Mouse (Mus musculus) stomach, postnatal 0 days (tissue): Measurements from ENCODE around the gene Nsa2. TPM values are rescaled to one million over a fixed set of nuclear protein-coding genes. Genes with fewer than 3 reads are reported as not detected.

Source experiments
- ATAC-seq: fragments of 200-750 bp; cut with Nextera tagmentation; 2 replicates; pipeline ENCODE4 v1.8.0; 2017; ENCODE audit not compliant: low FRiP score, low TSS enrichment
- DNase-seq: peaks from one replicate; pipeline ENCODE4 v3.0.0-alpha.2; 2016; ENCODE audit warnings: low spot score
- H3K27ac ChIP-seq: fragments of 300-500 bp; sonication (generic); replicated peaks from 2 replicates; pipeline ENCODE4 v1.5.1; 2014; ENCODE audit warnings: mild to moderate bottlenecking, control low read depth
- H3K27me3 ChIP-seq: fragments of 300-500 bp; sonication (generic); 2 replicates; pipeline ENCODE4 v1.6.1; 2014; ENCODE audit warnings: low read length; ENCODE audit not compliant: control insufficient read depth, insufficient read depth
- H3K36me3 ChIP-seq: fragments of 300-500 bp; sonication (generic); 2 replicates; pipeline ENCODE4 v1.6.1; 2014; ENCODE audit warnings: low read length, mixed read lengths; ENCODE audit not compliant: control insufficient read depth, insufficient read depth
- H3K4me1 ChIP-seq: fragments of 300-500 bp; sonication (generic); replicated peaks from 2 replicates; pipeline ENCODE4 v1.6.1; 2014; ENCODE audit warnings: antibody characterized with exemption; ENCODE audit not compliant: control insufficient read depth, insufficient read depth
- H3K4me2 ChIP-seq: fragments of 300-500 bp; sonication (generic); replicated peaks from 2 replicates; pipeline ENCODE4 v1.6.1; 2014; ENCODE audit warnings: low read depth, mild to moderate bottlenecking, control low read depth, moderate library complexity
- H3K4me3 ChIP-seq: fragments of 300-500 bp; sonication (generic); 2 replicates; pipeline ENCODE4 v1.5.1; 2014; ENCODE audit warnings: low read depth, low read length, control low read depth
- H3K9ac ChIP-seq: fragments of 300-500 bp; sonication (generic); 2 replicates; pipeline ENCODE4 v1.6.1; 2014; ENCODE audit warnings: mild to moderate bottlenecking, low read length, control low read depth, mixed read lengths
- H3K9me3 ChIP-seq: fragments of 300-500 bp; sonication (generic); 2 replicates; pipeline ENCODE4 v1.6.1; 2016; ENCODE audit warnings: low read length; ENCODE audit not compliant: control insufficient read depth
- CTCF ChIP-seq: IDR thresholded peaks from 2 replicates; pipeline ENCODE4 v1.5.1; 2016; ENCODE audit warnings: antibody characterized with exemption, low read depth, mild to moderate bottlenecking, moderate library complexity
- EP300 ChIP-seq: optimal IDR thresholded peaks from 2 replicates; pipeline ENCODE3; 2016; ENCODE audit warnings: antibody characterized with exemption
- WGBS: fragments of 180-500 bp; shearing (Covaris S2); extraction: QIAGEN DNeasy Blood & Tissue Kit; methylation state at CpG from one replicate; pipeline ENCODE4 v1.1.7; 2014; 5-methylcytosine and 5-hydroxymethylcytosine counted together
- polyA plus RNA-seq: library from polyadenylated mRNA; unstranded; fragments of >200 nt; fragmentation: Nextera tagmentation; extraction: Ambion mirVana; gene quantifications from 2 replicates; pipeline ENCODE4 v1.2.1, GENCODE M21; 2015

Gene Nsa2
- polyA plus RNA-seq, 1 experiment from 2014 or later = 51.3 TPM

- 77% methylated on average over 4 of the region's 4 CpGs for WGBS
- Histone ChIP-seq H3K9ac (no peak overlapping the region), H3K9me3 (no peaks in the 10 kb centered on the region), H3K36me3 (no peaks in the 10 kb centered on the region), H3K27ac (no peak overlapping the region), H3K27me3 (no peaks in the 10 kb centered on the region), H3K4me2 (no peak overlapping the region), H3K4me3 (no peak overlapping the region), H3K4me1 (no peaks in the 10 kb centered on the region)
- ATAC-seq (no peak), DNase-seq (no peak)
- TF ChIP-seq CTCF (0 out of 2 replicates have a peak, but pooled peaks have one; percentile 4), EP300 (no peak)
Measured at GRCm38 (mm10) chr13:97095726-97096125, 42.0 kb downstream of the Nsa2 start.

GRCm38 (mm10) chr13:97088183-97088582 is 49.6 kb downstream of the Nsa2 start:
- no peak for DNase-seq
- 83% methylated on average over 3 of the region's 3 CpGs for WGBS
- no peak overlapping the region for H3K4me2 ChIP-seq
- no peak for ATAC-seq
- TF ChIP-seq EP300 (no peak), CTCF (no peak)
- H3K4me1 ChIP-seq = no peaks in the 10 kb centered on the region
- no peak overlapping the region for H3K9ac ChIP-seq
- H3K36me3 ChIP-seq = no peaks in the 10 kb centered on the region
- H3K27ac ChIP-seq = no peak overlapping the region
- no peaks in the 10 kb centered on the region for H3K27me3 ChIP-seq
- no peak overlapping the region for H3K4me3 ChIP-seq
- H3K9me3 ChIP-seq = no peaks in the 10 kb centered on the region

- Histone ChIP-seq H3K9me3 (no peaks in the 10 kb centered on the region), H3K9ac (no peak overlapping the region), H3K27ac (no peak overlapping the region), H3K36me3 (no peaks in the 10 kb centered on the region), H3K4me1 (no peaks in the 10 kb centered on the region), H3K27me3 (no peaks in the 10 kb centered on the region), H3K4me3 (no peak overlapping the region), H3K4me2 (no peak overlapping the region)
- no peak for ATAC-seq
- TF ChIP-seq CTCF (no peak), EP300 (no peak)
- no peak for DNase-seq
- WGBS = 91% methylated on average over 6 of the region's 6 CpGs
Measured at GRCm38 (mm10) chr13:97087421-97087820, 50.3 kb downstream of the Nsa2 start.

GRCm38 (mm10) chr13:97086316-97086715 is 51.4 kb downstream of the Nsa2 start:
- Histone ChIP-seq H3K36me3 (no peaks in the 10 kb centered on the region), H3K9me3 (no peaks in the 10 kb centered on the region), H3K9ac (no peak overlapping the region), H3K4me2 (no peak overlapping the region), H3K4me1 (no peaks in the 10 kb centered on the region), H3K27me3 (no peaks in the 10 kb centered on the region), H3K4me3 (no peak overlapping the region), H3K27ac (no peak overlapping the region)
- no peak for TF ChIP-seq CTCF
- TF ChIP-seq EP300 = no peak
- ATAC-seq = no peak
- no peak for DNase-seq
- 63% methylated on average over 4 of the region's 9 CpGs for WGBS

GRCm38 (mm10) chr13:97082432-97082831 is 55.3 kb downstream of the Nsa2 start:
- no peak overlapping the region for H3K9ac ChIP-seq
- no peak overlapping the region for H3K4me3 ChIP-seq
- DNase-seq (no peak), ATAC-seq (peak; percentile 81)
- H3K4me1 ChIP-seq = no peaks in the 10 kb centered on the region
- H3K36me3 ChIP-seq = no peaks in the 10 kb centered on the region
- H3K27ac ChIP-seq = no peak overlapping the region
- no peaks in the 10 kb centered on the region for H3K9me3 ChIP-seq
- no peak overlapping the region for H3K4me2 ChIP-seq
- WGBS = 69% methylated on average over 7 of the region's 7 CpGs
- TF ChIP-seq EP300 (no peak), CTCF (no peak)
- no peaks in the 10 kb centered on the region for H3K27me3 ChIP-seq

GRCm38 (mm10) chr13:97080615-97081014 is 57.1 kb downstream of the Nsa2 start:
- Histone ChIP-seq H3K4me1 (no peaks in the 10 kb centered on the region), H3K4me2 (no peak overlapping the region), H3K9me3 (no peaks in the 10 kb centered on the region), H3K36me3 (no peaks in the 10 kb centered on the region), H3K27me3 (no peaks in the 10 kb centered on the region), H3K9ac (no peak overlapping the region), H3K4me3 (no peak overlapping the region), H3K27ac (no peak overlapping the region)
- 72% methylated on average over 3 of the region's 3 CpGs for WGBS
- ATAC-seq (no peak), DNase-seq (no peak)
- TF ChIP-seq EP300 = no peak
- no peak for TF ChIP-seq CTCF

- TF ChIP-seq EP300 (no peak), CTCF (no peak)
- Histone ChIP-seq H3K9me3 (no peaks in the 10 kb centered on the region), H3K9ac (no peak overlapping the region), H3K27me3 (no peaks in the 10 kb centered on the region), H3K4me3 (no peak overlapping the region), H3K4me1 (no peaks in the 10 kb centered on the region), H3K4me2 (no peak overlapping the region), H3K36me3 (no peaks in the 10 kb centered on the region), H3K27ac (no peak overlapping the region)
- ATAC-seq = no peak
- DNase-seq = no peak
- 79% methylated on average over 2 of the region's 2 CpGs for WGBS
Measured at GRCm38 (mm10) chr13:97080201-97080600, 57.5 kb downstream of the Nsa2 start.

Other genes starting within 250 kb of the Nsa2 start
- gene Gcnt4, start 213.2 kb downstream of the Nsa2 start, polyA plus RNA-seq = 0.96 and 1.1 TPM in 2 replicates
- 0.08 TPM in 1 of 2 replicates, not detected in the other for gene 1700029F12Rik, start 103.6 kb downstream of the Nsa2 start, polyA plus RNA-seq
- gene Fam169a, start 70.7 kb downstream of the Nsa2 start, polyA plus RNA-seq = 0.70 TPM in 2 replicates
- 8.5 and 10.2 TPM in 2 replicates for gene Gm6169, start 38.7 kb downstream of the Nsa2 start, polyA plus RNA-seq
- 12.7 and 13.1 TPM in 2 replicates for gene Gfm2, start within 50 bp of the Nsa2 start, polyA plus RNA-seq
- 27.0 and 28.7 TPM in 2 replicates for gene Hexb, start 60.4 kb upstream of the Nsa2 start, polyA plus RNA-seq
- 3.3 and 3.5 TPM in 2 replicates for gene Enc1, start 103.2 kb upstream of the Nsa2 start, polyA plus RNA-seq